Mouse (Mus musculus) MEL (cell line): ENCODE data around the gene Serhl. TPM values are rescaled to one million over a fixed set of nuclear protein-coding genes. Genes with fewer than 3 reads are reported as not detected.
A peak's percentile ranks its signal among the peaks of the same experiment; 100 is the strongest.

Source experiments
- DNase-seq: peaks from one replicate; pipeline ENCODE4 v3.0.0; 2011; ENCODE audit warnings: low read depth, low spot score
- H3K27ac ChIP-seq: 2 replicates; pipeline ENCODE4 v1.5.1; 2012; ENCODE audit warnings: low read depth, mild to moderate bottlenecking, control low read depth, low read length, moderate library complexity; ENCODE audit not compliant: control insufficient read depth
- H3K27me3 ChIP-seq, 2 experiments: fragments of 150-350 bp in 1 of 2; sonication (generic) in 1 of 2; 2 replicates each; pipeline ENCODE4 v1.6.1; 2012; ENCODE audit warnings: low read length in 2 of 2, mild to moderate bottlenecking in 2 of 2, improper control_type of control experiment in 1 of 2, moderate library complexity in 1 of 2; ENCODE audit not compliant: insufficient read depth in 2 of 2, control insufficient read depth in 1 of 2
- H3K36me3 ChIP-seq, 2 experiments: 2 replicates each; pipeline ENCODE4 v1.6.1; 2012 to 2014; ENCODE audit warnings: low read length in 2 of 2, improper control_type of control experiment in 1 of 2, inconsistent platforms in 1 of 2, mild to moderate bottlenecking in 1 of 2; ENCODE audit not compliant: insufficient read depth in 2 of 2, control insufficient read depth in 1 of 2
- H3K4me1 ChIP-seq, 2 experiments: fragments of 150-350 bp in 1 of 2; sonication (generic) in 1 of 2; 2 replicates each; pipeline ENCODE4 v1.6.1; 2012; ENCODE audit warnings: low read length in 2 of 2, improper control_type of control experiment in 1 of 2, mild to moderate bottlenecking in 1 of 2; ENCODE audit not compliant: insufficient read depth in 2 of 2, control insufficient read depth in 1 of 2
- H3K4me3 ChIP-seq, 2 experiments: fragments of 150-350 bp in 1 of 2; sonication (generic) in 1 of 2; 2 replicates each; pipeline ENCODE4 v1.5.1; 2012; ENCODE audit warnings: low read depth in 2 of 2, low read length in 2 of 2, mild to moderate bottlenecking in 2 of 2, moderate library complexity in 2 of 2, control low read depth in 1 of 2, improper control_type of control experiment in 1 of 2; ENCODE audit not compliant: control insufficient read depth in 1 of 2, insufficient read depth in 1 of 2
- H3K79me2 ChIP-seq: 2 replicates; pipeline ENCODE4 v1.6.1; 2012; ENCODE audit warnings: mild to moderate bottlenecking, low read length, moderate library complexity; ENCODE audit not compliant: control insufficient read depth, poor library complexity, insufficient read depth
- H3K9ac ChIP-seq: 2 replicates; pipeline ENCODE4 v1.6.1; 2012; ENCODE audit warnings: low read depth, mild to moderate bottlenecking, control low read depth, low read length, moderate library complexity; ENCODE audit not compliant: control insufficient read depth, poor library complexity, severe bottlenecking
- H3K9me3 ChIP-seq: fragments of 150-350 bp; sonication (generic); replicated peaks from 2 replicates; pipeline ENCODE4 v1.6.1; 2012; ENCODE audit warnings: mild to moderate bottlenecking, low read length, improper control_type of control experiment, moderate library complexity; ENCODE audit not compliant: insufficient read depth
- ELF1 ChIP-seq: IDR thresholded peaks from 2 replicates; pipeline ENCODE4 v1.6.1; 2014; ENCODE audit warnings: low read depth, mild to moderate bottlenecking, inconsistent platforms, low read length, improper control_type of control experiment, moderate library complexity
- GABPA ChIP-seq: IDR thresholded peaks from 2 replicates; pipeline ENCODE4 v1.6.1; 2012; ENCODE audit warnings: low read depth, mild to moderate bottlenecking, inconsistent platforms, low read length, improper control_type of control experiment, moderate library complexity
- GATA1 ChIP-seq: IDR thresholded peaks from 2 replicates; pipeline ENCODE4 v1.6.1; 2011; ENCODE audit warnings: low read depth, low read length, improper control_type of control experiment
- JUND ChIP-seq: IDR thresholded peaks from 2 replicates; pipeline ENCODE4 v1.6.1; 2011; ENCODE audit warnings: low read depth, mild to moderate bottlenecking, improper control_type of control experiment, low read length
- NELFE ChIP-seq: IDR thresholded peaks from 2 replicates; pipeline ENCODE4 v1.6.1; 2011; ENCODE audit warnings: low read depth, low read length, improper control_type of control experiment
- TAL1 ChIP-seq: IDR thresholded peaks from 2 replicates; pipeline ENCODE4 v1.6.1; 2012; ENCODE audit warnings: mild to moderate bottlenecking, inconsistent platforms, low read length, moderate library complexity, mixed read lengths
- polyA plus RNA-seq, 2 experiments: library from polyadenylated mRNA; stranded (reverse) in 1 of 2; unstranded in 1 of 2; fragments of >175 nt in 1 of 2; fragments of >200 nt in 1 of 2; gene quantifications; 2 replicates each; pipeline versions ENCODE4 v1.2.1 to v1.2.4; 2012; ENCODE audit warnings: low replicate concordance in 2 of 2, low read depth in 1 of 2; ENCODE audit not compliant: insufficient read length in 2 of 2, insufficient read depth in 1 of 2, missing spikeins in 1 of 2
- total RNA-seq: library from RNA; depleted of rRNA; stranded (reverse); fragments of 300-350 nt; gene quantifications from 2 replicates; pipeline ENCODE4 v1.2.3, GENCODE M21; 2012

Gene Serhl
- total and polyA plus RNA-seq, 3 experiments: 19.6 to 57.3 TPM; not detected in 1

GRCm38 (mm10) chr15:83162001-83162400, 72.7 kb downstream of the Serhl start:
- no peaks in the 10 kb centered on the region for H3K79me2 ChIP-seq
- H3K4me1 ChIP-seq: peaks cover 0 to 7% of the 10 kb centered on the region in 2 experiments; a peak in 1 of 4 replicates
- no peak overlapping the region for H3K4me3 ChIP-seq
- TF ChIP-seq JUND: no peak
- no peak for TF ChIP-seq ELF1
- no peak overlapping the region for H3K9ac ChIP-seq
- 0 out of 4 replicates have a peak, but pooled peaks cover 0 to 2% of the 10 kb centered on the region in 2 experiments for H3K36me3 ChIP-seq
- no peak overlapping the region for H3K27ac ChIP-seq
- no peaks in the 10 kb centered on the region for H3K27me3 ChIP-seq
- DNase-seq: no peak
- H3K9me3 ChIP-seq: no peaks in the 10 kb centered on the region

- no peak overlapping the region for H3K27ac ChIP-seq
- no peak for TF ChIP-seq GABPA
- TF ChIP-seq, all 39 proteins: peak for 0
- no peaks in the 10 kb centered on the region for H3K79me2 ChIP-seq
- H3K36me3 ChIP-seq: 0 out of 4 replicates have a peak, but pooled peaks cover 0 to 2% of the 10 kb centered on the region in 2 experiments
- no peaks in the 10 kb centered on the region for H3K27me3 ChIP-seq
- H3K4me1 ChIP-seq: peaks cover 0 to 7% of the 10 kb centered on the region in 2 experiments; a peak in 1 of 4 replicates
- no peak overlapping the region for H3K4me3 ChIP-seq
- no peak overlapping the region for H3K9ac ChIP-seq
- H3K9me3 ChIP-seq: no peaks in the 10 kb centered on the region
- no peak for DNase-seq
Measured at GRCm38 (mm10) chr15:83162818-83163485, 73.6 kb downstream of the Serhl start.

- H3K36me3 ChIP-seq: 0 out of 4 replicates have a peak, but pooled peaks cover 0 to 2% of the 10 kb centered on the region in 2 experiments
- no peak overlapping the region for H3K9ac ChIP-seq
- H3K79me2 ChIP-seq: no peaks in the 10 kb centered on the region
- peak; percentile 31 for DNase-seq
- no peak overlapping the region for H3K27ac ChIP-seq
- no peak overlapping the region for H3K4me3 ChIP-seq
- H3K4me1 ChIP-seq: peaks cover under 1 to 8% of the 10 kb centered on the region in 2 experiments; a peak in 3 of 4 replicates
- no peaks in the 10 kb centered on the region for H3K27me3 ChIP-seq
- TF ChIP-seq TAL1 (peak; percentile 66), GATA1 (peak; percentile 22; the same call in 1 of the 2 replicates), NELFE (no peak)
- no peaks in the 10 kb centered on the region for H3K9me3 ChIP-seq
Measured at GRCm38 (mm10) chr15:83164971-83165471, 75.7 kb downstream of the Serhl start.
